Mouse (Mus musculus): ENCODE results near the gene Atp8a2.
"Not testable (repeated sequence)": the region's sequence is repeated elsewhere in the genome, so short reads cannot be mapped to it uniquely, and the experiment has no call there.

GRCm38 (mm10) chr14:59837691-59838241 is 359.2 kb downstream of the Atp8a2 start:
- not testable (repeated sequence) for TF ChIP-seq CTCF (IDR thresholded peaks at IDR 0.05; ENCODE audit: borderline replicate concordance, extremely low read depth, insufficient read depth, insufficient read length); POLR2A (IDR thresholded peaks at IDR 0.05; ENCODE audit: borderline replicate concordance, extremely low read depth, insufficient read depth, insufficient read length, poor library complexity, severe bottlenecking)
